Mouse (Mus musculus) MEL (cell line): ENCODE data around the gene Tmem269.

ENCODE experiments used
- CTCF ChIP-seq, 3 experiments: IDR thresholded peaks in 2 of 3; conservative IDR thresholded peaks in 1 of 3; 2 replicates each; pipeline ENCODE4 v1.5.1; 2011 to 2012; ENCODE audit warnings: low read length in 3 of 3, low read depth in 2 of 3, mild to moderate bottlenecking in 2 of 3, improper control_type of control experiment in 1 of 3, inconsistent platforms in 1 of 3, mixed read lengths in 1 of 3, moderate library complexity in 1 of 3; ENCODE audit not compliant: control insufficient read depth in 1 of 3, insufficient read depth in 1 of 3, poor library complexity in 1 of 3, severe bottlenecking in 1 of 3
- GABPA ChIP-seq: IDR thresholded peaks from 2 replicates; pipeline ENCODE4 v1.6.1; 2012; ENCODE audit warnings: low read depth, mild to moderate bottlenecking, inconsistent platforms, low read length, improper control_type of control experiment, moderate library complexity

DNA sequence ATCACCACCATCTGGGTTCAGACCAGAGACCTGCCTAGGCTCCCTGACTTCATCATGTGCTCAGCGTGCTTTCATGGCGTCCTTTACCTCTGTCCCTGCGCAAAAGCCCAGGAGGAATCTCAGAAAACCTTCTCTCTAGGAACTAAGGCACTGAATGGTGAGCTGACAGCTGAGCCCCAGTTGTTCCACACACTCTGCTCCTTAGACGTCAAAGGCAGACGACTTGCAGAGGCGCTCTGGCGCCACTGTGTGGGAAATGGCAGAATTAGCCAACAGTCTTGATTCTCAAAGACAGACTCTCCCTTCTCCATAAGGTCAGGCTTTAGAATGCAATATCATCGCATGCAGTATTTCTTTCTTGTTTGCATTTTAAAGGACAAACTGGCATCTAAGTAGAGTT is 13.3 kb downstream of the Tmem269 start:
- TF ChIP-seq CTCF (IDR thresholded peaks at IDR 0.05 in 2 of 3, conservative IDR thresholded peaks at IDR 0.05 in 1 of 3; ENCODE audit: control insufficient read depth in 1 of 3, insufficient read depth in 1 of 3, low read depth in 2 of 3, low read length in 3 of 3, poor library complexity in 1 of 3, severe bottlenecking in 1 of 3) = peak in 2 of 3 experiments; percentile 87 to 96; a peak in 5 of 6 replicates
- TF ChIP-seq GABPA = no peak
